Mouse (Mus musculus) lung, postnatal 0 days (tissue): Measurements from ENCODE around the gene Tspan12.

Experiments used
- CTCF ChIP-seq: IDR thresholded peaks from 2 replicates; pipeline ENCODE4 v1.5.1; 2016; ENCODE audit warnings: antibody characterized with exemption, mild to moderate bottlenecking
- EP300 ChIP-seq: IDR thresholded peaks from 2 replicates; pipeline ENCODE4 v1.6.1; 2016; ENCODE audit warnings: antibody characterized with exemption, mild to moderate bottlenecking, control low read depth

GRCm38 (mm10) chr6:21805013-21805570, 47.2 kb downstream of the Tspan12 start:
- TF ChIP-seq CTCF (no peak), EP300 (no peak)
